Comparison of ENCODE assay signal across 8 mouse cellular contexts in the genomic region with DNA sequence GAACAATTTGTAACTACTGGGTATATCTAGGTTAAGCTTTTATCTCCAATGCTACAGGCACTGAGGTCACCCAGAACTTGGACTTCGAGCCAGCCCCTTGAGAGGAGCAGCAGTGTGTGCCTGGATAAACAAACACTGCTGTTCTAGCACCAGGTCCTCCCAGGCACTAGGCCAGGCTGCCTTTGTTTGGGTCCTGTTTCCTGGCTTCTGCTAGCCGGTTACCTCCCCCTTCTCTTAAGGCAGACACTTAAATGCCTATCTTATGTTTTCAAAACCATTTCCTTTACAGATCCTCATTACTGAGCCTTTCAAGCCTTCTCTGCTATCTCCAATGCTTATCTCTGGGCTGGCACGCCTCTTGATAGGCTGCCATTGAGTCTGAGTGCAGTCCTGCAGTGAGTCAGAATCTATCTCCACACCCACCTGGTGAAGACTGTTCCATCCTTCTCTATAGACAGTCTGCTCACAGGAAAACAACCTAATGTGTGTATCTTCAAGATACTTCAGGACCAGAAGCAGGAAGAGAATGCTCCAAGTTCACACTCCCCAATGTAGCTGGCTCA. TPM values are rescaled to one million over a fixed set of nuclear protein-coding genes. Genes with fewer than 3 reads are reported as not detected.
DNase-seq lines count a peak whose midpoint lies in the region; ATAC-seq and TF ChIP-seq lines count a peak whose summit lies in the region.
"Had no signal": no experiment of that assay in that cellular context is flagged by ENCODE, and none has a peak within 500 bp of the region (broad histone marks: within the 10 kb centered on the region; RNA-seq: fewer than 3 reads in every experiment).

No protein-coding gene starts in this region.

- WGBS in liver, postnatal 0 days (ENCODE audit: insufficient replicate concordance), result 16% methylated on average over 3 of the region's 3 CpGs

- DNase-seq in spleen, adult 12 weeks (ENCODE audit: low spot score), result peak; percentile 69
- DNase-seq in spleen, postnatal 14 days (ENCODE audit: low spot score in 2 of 2), result no peak
- DNase-seq in c-Kit-positive CD71-positive TER-119-positive erythroid progenitor cells, embryonic 14.5 days (ENCODE audit: low spot score), result peak; percentile 86
- peak; percentile 99 for DNase-seq in heart, adult 11 months
- peak; percentile 54 for DNase-seq in kidney, adult 18-20 months
- peak; percentile 73 for DNase-seq in liver, postnatal 0 days
- DNase-seq in spleen, postnatal 36 days (ENCODE audit: low spot score in 2 of 2), result peak; percentile 50 to 55

- no peaks in the 10 kb centered on the region for H3K9me3 ChIP-seq in liver, postnatal 0 days (ENCODE audit: low read length)
- H3K9me3 ChIP-seq: neural tube, embryonic 12.5 days had no signal

- peaks cover 95% of the 10 kb centered on the region for H3K4me1 ChIP-seq in liver, postnatal 0 days (ENCODE audit: insufficient read depth)

- peak; percentile 77 for ATAC-seq in liver, postnatal 0 days

- no peaks in the 10 kb centered on the region for H3K27me3 ChIP-seq in liver, postnatal 0 days (ENCODE audit: insufficient read depth, low read length)
- H3K27me3 ChIP-seq: neural tube, embryonic 12.5 days had no signal

- no peaks in the 10 kb centered on the region for H3K36me3 ChIP-seq in liver, postnatal 0 days (replicated peaks; ENCODE audit: insufficient read depth, low read length)
- H3K36me3 ChIP-seq: neural tube, embryonic 12.5 days had no signal

- H3K4me2 ChIP-seq in liver, postnatal 0 days (ENCODE audit: low read depth, low read length), result peak overlapping the region; percentile 47
- H3K4me2 ChIP-seq: neural tube, embryonic 12.5 days had no signal

- H3K4me3 ChIP-seq in liver, postnatal 0 days (ENCODE audit: low read depth, low read length), result no peak overlapping the region
- H3K4me3 ChIP-seq: neural tube, embryonic 12.5 days had no signal

- TF ChIP-seq EP300 in liver, postnatal 0 days (IDR thresholded peaks at IDR 0.05; ENCODE audit: low read depth), result peak; percentile 78

- TF ChIP-seq CTCF in liver, postnatal 0 days (IDR thresholded peaks at IDR 0.05; ENCODE audit: low read depth), result no peak

- peak overlapping the region; percentile 98 for H3K27ac ChIP-seq in liver, postnatal 0 days (ENCODE audit: low read depth)
- H3K27ac ChIP-seq: neural tube, embryonic 12.5 days had no signal

- H3K9ac ChIP-seq in liver, postnatal 0 days (replicated peaks), result peak overlapping the region; percentile 52
- H3K9ac ChIP-seq: neural tube, embryonic 12.5 days had no signal

RNA-seq across cellular contexts. Expression of gene Tmem131, which starts 23.2 kb away (rescaled TPM):
- 4.8 and 6.1 TPM in 2 replicates for polyA plus RNA-seq in liver, postnatal 0 days (2015; fragmentation: Nextera tagmentation; extraction: Ambion mirVana)

Comparison
In these comparisons a context has a peak if more than half of its experiments do, and no peak if none do; other contexts are left out.
1. DNase-seq: peak in spleen, adult 12 weeks (single experiment), c-Kit-positive CD71-positive TER-119-positive erythroid progenitor cells, embryonic 14.5 days (single experiment), heart, adult 11 months (single experiment), kidney, adult 18-20 months (single experiment), liver, postnatal 0 days (single experiment) and spleen, postnatal 36 days (2 of 2); none in spleen, postnatal 14 days (0 of 2).